Mouse (Mus musculus): Measurements from ENCODE around the gene Spag5.
"Not testable (repeated sequence)": the region's sequence is repeated elsewhere in the genome, so short reads cannot be mapped to it uniquely, and the experiment has no call there.

Spag5 gene

DNA sequence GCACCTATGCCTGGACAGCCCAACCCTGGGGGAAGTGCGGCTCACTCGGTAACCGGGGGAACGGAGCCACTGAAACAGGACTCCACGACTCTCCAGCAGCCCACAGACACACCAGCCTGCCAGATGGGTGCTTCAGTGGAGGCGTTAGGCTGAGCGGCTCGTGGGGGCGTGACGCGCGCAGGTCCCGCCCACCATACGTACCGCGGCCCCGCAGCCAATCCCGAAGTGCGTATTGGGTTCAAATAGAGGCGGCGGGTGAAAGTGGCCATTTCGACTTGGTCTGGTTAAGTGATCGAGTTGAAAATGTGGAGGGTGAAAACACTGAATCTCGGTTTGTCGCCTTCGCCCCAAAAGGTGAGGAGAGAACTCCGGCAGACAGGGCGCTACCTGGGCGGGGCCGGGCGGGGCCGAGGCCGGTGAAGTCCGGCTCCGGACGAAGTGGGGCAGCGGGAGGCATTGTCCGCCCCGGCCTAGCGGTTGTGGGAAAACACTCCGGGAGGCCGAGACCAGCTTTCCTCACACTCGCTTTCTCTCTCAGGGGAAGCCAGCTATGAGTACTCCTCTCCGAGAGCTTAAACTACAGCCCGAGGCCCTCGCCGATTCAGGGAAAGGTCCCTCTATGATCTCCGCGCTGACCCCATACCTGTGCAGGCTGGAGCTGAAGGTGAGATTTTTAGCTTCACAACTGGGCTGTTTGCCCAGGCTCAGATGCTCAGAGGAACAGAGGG is at the start of gene Spag5:
Gene Spag5, plus strand, starts transcription at position 173 of the 728 bp plus-strand sequence.
- in situ Hi-C loops (cut with MboI; ENCODE audit: low pct_unique_long_range_greater_than_20kb in 1 of 2, low sequenced_read_pairs in 2 of 2, unreplicated experiment in 1 of 2): no loop called here

DNA sequence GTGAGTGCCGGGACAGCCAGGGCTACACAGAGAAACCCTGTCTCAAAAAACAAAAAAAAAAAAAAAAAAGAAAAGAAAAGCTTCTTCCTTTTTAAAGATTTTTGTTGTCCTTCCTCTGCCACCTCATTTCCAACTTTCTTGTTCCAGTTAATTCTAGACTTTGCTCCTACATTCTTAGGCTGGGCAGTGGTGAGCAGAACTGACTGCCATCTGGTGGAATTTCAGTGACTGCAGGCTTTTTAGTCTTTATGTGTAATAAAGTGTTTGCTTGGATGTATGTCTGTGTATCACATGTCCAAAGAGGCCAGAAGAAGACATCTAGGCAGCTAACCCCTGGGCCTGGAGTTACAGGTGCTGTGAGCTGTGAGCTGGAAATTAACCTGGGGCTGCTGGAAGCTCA is 44.7 kb upstream of the Spag5 start:
- in situ Hi-C loops (cut with MboI; ENCODE audit: low pct_unique_long_range_greater_than_20kb in 1 of 2, low sequenced_read_pairs in 2 of 2, unreplicated experiment in 1 of 2): no loop called here

DNA sequence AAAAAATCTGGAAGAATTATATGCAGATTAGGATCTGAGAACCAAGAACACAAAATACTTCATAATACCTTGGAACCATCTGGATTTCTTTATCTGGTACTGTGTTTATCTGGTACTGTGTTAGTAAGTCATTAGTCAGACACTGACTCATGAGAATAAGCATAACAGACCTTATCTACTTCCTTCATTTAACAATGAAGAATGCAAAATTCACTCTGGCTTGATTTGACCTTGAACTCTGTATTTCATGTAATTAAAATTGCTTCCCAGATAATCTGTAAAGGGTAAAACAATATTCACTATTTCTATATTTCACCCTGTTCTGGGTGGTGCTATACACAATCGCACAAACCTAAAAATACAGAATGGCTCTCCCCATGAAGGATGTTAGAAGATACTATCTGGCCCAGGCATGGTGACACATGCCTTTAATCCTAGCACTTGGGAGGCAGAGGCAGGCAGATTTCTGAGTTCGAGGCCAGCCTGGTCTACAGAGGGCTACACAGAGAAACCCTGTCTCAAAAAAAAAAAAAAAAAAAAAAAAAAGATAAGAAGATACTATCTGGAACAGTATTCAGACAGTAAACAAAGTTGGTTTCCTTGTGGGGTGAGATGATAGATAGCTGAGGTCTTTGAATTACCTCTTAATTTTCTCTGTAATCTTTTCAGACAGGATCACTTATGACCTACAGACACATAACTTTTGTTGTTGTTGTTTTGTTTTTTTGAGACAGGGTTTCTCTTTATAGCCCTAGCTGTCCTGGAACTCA is 40.7 kb upstream of the Spag5 start:
- in situ Hi-C loops (cut with MboI; ENCODE audit: low pct_unique_long_range_greater_than_20kb in 1 of 2, low sequenced_read_pairs in 2 of 2, unreplicated experiment in 1 of 2): no loop called here

DNA sequence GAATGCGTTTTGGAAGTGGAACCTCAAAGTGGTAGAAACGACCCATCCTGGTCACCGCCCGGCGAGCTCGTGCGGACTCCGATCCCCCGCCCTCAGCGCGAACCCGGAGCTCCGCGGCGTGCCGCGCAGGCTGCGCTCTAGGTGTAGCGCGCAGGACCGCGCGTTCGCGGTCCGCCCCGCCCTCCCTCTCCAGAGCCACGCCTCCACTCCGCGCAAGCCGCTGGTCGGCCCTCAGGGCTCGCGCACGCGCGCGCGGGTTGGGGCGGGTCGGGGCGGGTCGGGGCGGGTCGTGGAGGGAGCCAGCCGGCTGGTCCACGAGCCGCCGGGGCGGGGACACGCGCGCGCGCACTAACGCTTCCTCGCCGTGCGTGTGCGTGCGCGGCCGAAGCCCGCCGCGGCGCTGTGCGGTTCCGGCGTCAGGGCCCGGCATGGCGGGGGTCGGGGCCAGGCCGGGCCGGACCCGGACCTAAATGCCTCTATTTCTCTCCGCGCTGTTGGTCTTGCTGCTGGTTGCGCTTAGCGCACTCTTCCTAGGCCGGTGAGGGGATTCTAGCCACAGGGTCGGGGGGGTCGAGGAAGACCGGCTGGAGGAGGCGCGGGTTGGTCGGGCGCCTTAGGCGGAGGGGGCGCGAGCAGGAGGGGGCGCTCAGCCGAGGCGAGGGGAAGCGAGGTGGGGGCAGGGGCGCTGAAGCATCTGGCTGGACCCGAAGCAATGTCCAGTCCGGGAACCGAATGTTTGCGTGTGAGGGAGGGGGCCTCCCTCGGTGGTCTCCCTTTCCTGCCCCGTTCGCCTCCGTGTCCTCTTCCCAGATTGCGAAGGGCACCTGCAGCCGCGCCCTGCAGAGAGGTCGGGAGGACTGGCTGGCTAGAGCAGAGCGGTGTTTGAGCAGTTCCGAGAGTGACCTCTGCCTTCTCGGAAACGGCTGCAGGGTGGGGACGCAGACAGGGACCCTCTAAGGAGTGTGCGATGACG is 39.7 kb upstream of the Spag5 start, which contains the start of gene 2610507B11Rik:
Gene 2610507B11Rik, plus strand, starts transcription at position 373 of the 973 bp plus-strand sequence.
- in situ Hi-C loops (cut with MboI; ENCODE audit: low pct_unique_long_range_greater_than_20kb in 1 of 2, low sequenced_read_pairs in 2 of 2, unreplicated experiment in 1 of 2): no loop called here

DNA sequence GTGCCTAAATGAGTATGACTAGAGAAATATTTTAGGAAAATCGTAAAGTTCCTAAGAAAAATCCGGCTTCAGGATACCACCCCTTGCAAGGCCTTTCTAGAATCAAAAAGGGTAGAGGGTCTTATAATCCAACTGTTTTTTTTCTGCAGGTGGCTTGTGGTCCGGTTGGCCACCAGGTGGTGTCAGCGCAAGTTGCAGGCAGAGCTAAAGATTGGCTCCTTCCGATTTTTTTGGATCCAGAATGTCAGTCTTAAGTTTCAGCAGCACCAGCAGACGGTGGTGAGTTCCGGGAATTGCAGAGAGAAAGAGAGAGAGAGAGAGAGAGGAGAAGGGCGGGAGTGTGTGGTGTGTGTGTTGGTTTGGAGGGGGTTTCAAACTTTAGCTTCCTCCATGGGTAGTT is 38.8 kb upstream of the Spag5 start:
- in situ Hi-C loops (cut with MboI; ENCODE audit: low pct_unique_long_range_greater_than_20kb in 1 of 2, low sequenced_read_pairs in 2 of 2, unreplicated experiment in 1 of 2): no loop called here

DNA sequence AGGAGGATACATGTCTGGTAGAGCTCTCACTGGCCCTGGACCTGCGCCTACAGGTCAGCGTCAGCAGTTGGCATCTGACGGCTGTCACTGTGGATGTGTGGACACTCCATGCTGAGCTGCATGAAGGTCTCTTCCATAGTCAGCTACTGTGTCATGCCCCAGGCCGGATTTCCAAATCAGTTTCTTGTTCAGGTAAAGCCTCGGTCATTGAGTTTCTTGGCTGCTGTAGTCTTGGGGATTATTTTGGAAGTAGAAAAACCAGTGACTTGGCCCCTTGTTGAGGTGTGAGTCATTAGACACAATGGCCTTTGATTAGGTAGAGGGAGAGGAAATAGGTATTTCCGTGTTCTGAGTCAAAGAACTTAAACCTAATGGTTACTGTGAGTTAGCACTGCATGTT is 35.8 kb upstream of the Spag5 start:
- in situ Hi-C loops (cut with MboI; ENCODE audit: low pct_unique_long_range_greater_than_20kb in 1 of 2, low sequenced_read_pairs in 2 of 2, unreplicated experiment in 1 of 2): no loop called here

DNA sequence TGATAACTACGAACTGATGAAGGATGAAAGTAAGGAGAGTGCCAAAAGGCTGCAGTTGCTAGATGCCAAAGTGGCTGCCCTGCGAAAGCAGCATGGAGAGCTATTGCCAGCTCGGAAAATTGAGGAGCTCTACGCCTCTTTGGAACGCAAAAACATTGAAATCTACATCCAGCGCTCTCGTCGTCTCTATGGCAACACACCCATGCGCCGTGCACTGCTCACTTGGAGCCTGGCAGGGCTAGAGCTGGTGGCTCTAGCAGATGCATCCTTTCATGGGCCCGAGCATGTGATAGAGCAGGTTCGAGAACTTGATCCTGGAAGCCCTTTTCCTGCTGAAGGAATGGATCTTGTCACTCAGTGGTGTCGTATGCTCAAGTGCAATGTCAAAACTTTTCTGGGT is 29.3 kb upstream of the Spag5 start:
- in situ Hi-C loops (cut with MboI; ENCODE audit: low pct_unique_long_range_greater_than_20kb in 1 of 2, low sequenced_read_pairs in 2 of 2, unreplicated experiment in 1 of 2): no loop called here

DNA sequence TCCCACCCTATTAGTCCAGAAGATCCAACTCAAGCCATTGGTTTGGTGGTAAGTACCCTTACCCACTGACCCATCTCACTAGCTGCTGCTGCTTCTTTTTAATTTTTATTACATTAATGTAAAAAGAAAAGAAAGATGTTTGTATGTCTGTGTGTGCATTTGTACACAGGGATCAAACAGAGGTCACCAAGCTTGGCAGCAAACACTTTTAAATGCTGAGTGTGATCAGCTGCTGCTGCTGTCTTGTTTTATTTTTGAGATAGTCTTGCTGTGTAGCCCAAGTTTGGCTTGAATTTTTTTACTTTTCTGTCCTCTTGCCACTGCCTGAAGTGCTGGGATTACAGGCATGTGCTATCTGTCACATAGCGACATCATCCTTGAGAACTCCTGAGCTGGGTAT is 25.7 kb upstream of the Spag5 start:
- in situ Hi-C loops (cut with MboI; ENCODE audit: low pct_unique_long_range_greater_than_20kb in 1 of 2, low sequenced_read_pairs in 2 of 2, unreplicated experiment in 1 of 2): no loop called here

DNA sequence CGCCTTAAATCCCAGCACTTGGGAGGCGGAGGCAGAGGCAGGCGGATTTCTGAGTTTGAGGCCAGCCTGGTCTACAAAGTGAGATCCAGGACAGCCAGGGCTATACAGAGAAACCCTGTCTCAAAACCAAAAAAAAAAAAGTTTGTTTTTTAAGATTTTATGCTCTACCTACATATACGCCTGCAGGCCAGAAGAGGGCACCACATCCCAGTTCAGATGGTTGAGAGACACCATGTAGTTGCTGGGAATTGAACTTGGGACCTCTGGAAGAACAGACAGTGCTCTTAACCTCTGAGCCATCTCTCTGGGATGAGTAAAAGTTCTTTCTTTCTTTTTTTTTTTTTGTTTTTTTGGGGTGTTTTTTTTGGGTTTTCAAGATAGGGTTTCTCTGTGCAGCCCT is 25.2 kb upstream of the Spag5 start:
- in situ Hi-C loops (cut with MboI; ENCODE audit: low pct_unique_long_range_greater_than_20kb in 1 of 2, low sequenced_read_pairs in 2 of 2, unreplicated experiment in 1 of 2): not testable (repeated sequence)

DNA sequence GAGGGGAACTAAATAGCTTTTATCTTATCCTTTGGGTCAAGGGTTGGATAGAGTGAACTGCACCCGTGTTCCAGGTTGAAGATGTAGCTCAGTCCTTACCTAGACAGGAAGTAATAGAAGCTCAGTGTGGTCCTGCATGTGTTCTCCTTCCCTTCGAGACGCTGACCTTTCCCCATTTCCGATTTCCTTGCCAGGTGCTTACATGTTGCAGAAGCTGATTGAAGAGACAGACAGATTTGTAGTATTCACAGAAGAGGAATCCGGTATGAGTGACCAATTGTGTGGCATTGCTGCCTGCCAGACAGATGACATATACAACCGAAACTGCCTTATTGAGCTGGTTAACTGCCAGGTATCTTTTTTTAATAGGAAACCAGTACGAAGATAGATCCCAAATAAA is 22.5 kb upstream of the Spag5 start:
- in situ Hi-C loops (cut with MboI; ENCODE audit: low pct_unique_long_range_greater_than_20kb in 1 of 2, low sequenced_read_pairs in 2 of 2, unreplicated experiment in 1 of 2): no loop called here

DNA sequence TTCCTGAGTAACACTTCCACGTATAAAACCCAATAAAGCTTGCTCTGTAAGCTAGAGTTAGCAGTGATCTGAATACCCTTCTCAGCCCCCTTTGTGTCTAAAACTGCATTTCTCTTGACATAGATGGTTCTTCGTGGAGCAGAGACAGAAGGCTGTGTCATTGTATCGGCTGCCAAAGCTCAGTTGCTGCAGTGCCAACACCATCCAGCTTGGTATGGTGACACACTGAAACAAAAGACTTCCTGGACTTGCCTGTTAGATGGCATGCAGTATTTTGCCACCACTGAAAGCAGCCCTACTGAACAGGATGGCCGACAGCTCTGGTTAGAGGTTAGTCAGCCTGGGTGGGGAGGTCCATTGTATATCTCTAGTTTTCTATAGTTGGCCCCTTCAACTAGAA is 21.7 kb upstream of the Spag5 start:
- in situ Hi-C loops (cut with MboI; ENCODE audit: low pct_unique_long_range_greater_than_20kb in 1 of 2, low sequenced_read_pairs in 2 of 2, unreplicated experiment in 1 of 2): no loop called here

DNA sequence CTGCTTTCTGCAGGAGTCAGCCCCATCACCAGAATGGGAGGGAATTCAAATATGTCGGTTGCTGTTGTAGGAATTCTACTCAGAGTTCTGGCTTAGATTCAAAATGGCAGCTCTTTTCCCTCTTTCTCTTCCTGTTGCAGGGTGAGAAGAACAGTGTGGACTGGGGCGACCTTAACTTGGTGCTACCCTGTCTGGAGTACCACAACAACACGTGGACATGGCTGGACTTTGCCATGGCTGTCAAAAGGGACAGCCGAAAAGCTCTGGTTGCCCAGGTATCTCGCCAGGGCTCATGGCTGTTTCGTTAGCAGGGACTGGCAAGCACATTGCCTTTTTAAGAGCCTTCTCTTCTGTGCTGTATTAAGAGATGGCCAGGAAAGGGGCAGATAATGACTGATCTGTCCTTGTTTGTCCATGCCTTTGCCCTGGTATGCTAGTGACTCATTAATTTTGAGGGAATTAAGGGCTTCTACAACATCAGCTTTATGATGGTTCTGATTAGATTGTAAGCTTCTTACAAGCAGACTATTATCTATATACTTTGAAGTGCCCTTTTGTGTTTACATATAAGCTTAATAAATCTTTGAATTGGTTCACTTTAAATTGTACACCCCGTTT is 12.1 kb upstream of the Spag5 start:
- in situ Hi-C loops (cut with MboI; ENCODE audit: low pct_unique_long_range_greater_than_20kb in 1 of 2, low sequenced_read_pairs in 2 of 2, unreplicated experiment in 1 of 2): no loop called here

DNA sequence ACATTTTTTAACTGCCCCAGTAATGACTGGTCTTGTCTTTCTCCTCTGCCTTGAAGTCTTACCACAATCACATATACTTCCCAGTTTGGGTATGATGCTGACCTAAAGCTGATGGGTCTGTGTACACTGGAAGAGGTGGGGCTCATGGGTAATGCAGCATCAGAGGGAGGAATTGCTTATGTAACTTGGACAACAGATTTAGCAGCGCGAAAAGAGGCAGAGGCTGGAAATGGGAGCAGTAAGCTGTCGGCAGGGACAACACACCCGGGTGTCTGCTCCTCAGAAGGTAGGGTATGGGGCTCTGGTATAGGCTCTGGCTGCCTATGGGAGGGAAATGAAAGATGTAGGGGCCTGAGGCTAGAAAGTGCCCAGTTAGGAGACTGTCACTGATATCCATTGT is 10.7 kb upstream of the Spag5 start, which contains the start of gene BC030499:
Gene BC030499, plus strand, starts transcription at position 188 of the 400 bp plus-strand sequence.
- in situ Hi-C loops (cut with MboI; ENCODE audit: low pct_unique_long_range_greater_than_20kb in 1 of 2, low sequenced_read_pairs in 2 of 2, unreplicated experiment in 1 of 2): no loop called here

DNA sequence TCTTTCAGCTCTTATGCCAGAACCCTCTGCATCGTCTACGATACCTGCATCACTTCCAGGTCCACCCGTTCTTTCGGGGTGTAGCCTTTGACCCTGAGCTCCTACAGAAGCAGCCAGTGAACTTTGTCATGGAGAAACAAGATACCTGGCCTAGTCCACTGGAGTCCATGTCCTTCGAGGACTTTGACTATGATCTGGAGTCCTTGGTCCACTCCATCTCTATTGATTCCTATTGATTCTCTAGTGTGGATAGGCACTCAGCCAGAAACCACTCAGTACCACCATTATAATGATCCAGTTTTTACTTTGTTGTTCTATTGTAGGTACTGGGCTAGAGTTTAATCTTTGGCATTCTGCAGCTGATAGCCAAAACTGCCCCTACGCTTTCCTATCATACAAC is 6.7 kb upstream of the Spag5 start:
- in situ Hi-C loops (cut with MboI; ENCODE audit: low pct_unique_long_range_greater_than_20kb in 1 of 2, low sequenced_read_pairs in 2 of 2, unreplicated experiment in 1 of 2): no loop called here

DNA sequence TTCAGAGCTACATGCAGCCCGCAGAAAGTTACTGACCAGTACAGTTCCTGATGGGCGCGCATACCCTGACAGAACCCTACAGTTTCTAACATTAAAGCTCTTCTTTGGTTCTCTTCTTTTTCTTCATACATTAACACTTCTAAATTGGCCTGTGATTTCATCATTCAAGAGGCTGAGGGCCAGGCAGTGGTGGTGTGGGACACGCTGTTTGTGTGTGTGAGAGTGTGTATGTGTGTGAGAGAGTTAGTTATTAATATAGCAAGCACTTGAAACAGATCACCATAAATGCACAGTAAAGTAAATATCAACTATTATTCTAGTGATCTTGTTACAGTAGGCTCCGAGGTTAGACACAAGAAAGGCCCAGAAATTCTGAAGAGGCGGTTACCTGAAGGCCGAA is 412 bp upstream of the Spag5 start:
- in situ Hi-C loops (cut with MboI; ENCODE audit: low pct_unique_long_range_greater_than_20kb in 1 of 2, low sequenced_read_pairs in 2 of 2, unreplicated experiment in 1 of 2): no loop called here

DNA sequence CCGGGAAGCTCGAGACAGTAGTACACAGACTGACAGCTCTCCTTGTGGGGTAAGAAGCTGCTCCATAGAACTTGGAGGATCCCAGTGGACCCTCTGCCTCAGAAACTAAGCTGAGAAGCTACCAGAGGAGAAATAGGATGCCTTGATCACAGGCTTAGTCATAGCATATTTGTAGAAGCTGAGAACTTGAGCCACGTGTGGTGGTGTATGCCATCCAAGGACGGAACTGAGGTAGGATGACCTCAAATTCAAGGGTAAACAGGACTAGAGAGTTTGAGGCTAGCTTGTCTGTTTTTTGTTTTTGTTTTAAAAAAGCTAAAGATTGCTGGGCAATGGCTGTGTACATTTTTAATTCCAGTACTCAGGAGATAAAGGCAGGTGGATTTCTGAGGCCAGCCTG is 3.9 kb downstream of the Spag5 start:
- in situ Hi-C loops (cut with MboI; ENCODE audit: low pct_unique_long_range_greater_than_20kb in 1 of 2, low sequenced_read_pairs in 2 of 2, unreplicated experiment in 1 of 2): no loop called here

DNA sequence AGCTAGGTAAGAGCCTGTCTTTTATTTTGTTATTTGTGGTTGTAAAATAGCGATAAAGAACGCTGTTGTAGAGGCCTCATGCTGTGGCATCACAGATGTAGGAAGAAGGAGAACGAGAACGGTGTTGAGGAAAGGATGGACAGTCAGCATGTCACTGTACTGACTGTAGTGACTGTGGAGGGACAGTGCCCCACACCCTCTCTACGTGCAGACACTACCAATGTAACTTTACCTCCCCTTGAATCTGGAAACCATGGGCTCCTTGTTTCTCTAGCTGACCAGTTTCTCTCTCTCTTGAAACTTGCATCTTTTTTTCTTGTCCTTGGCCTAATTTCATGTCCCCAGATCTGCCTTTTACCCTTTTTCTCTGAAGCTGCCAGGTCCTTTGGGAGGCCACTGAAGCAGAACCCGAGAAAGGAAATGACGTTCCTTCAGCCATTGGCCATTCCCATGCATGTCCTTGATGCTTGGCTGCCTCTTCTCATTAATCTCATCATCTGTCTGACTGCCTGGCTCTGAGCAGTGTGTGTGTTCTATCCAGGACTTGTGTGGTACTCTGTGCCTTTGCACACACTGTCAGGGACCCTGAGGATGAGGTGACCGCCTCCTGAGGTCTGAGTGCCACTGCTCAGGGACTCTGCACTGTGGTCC is 9.7 kb downstream of the Spag5 start:
- in situ Hi-C loops (cut with MboI; ENCODE audit: low pct_unique_long_range_greater_than_20kb in 1 of 2, low sequenced_read_pairs in 2 of 2, unreplicated experiment in 1 of 2): no loop called here

DNA sequence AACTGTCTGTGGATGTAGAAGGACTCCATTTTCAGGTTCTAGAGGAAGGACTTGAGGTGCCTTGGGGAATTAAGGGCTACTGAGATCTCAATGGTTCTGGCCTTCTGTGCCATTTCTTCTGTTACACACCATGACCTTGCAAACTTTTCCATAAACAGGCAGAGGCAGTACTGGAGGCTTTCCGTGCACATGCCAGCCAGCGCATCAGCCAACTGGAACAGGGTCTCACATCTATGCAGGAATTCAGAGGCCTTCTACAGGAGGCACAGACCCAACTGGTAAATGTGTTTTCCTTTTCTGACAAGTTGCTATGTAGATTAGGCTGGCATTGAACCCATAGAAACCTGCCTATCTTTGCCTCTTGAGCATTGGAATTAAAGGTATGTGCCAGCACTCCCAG is 12.3 kb downstream of the Spag5 start:
- in situ Hi-C loops (cut with MboI; ENCODE audit: low pct_unique_long_range_greater_than_20kb in 1 of 2, low sequenced_read_pairs in 2 of 2, unreplicated experiment in 1 of 2): no loop called here

Measured in mouse embryonic stem cell (cell line).